Mouse (Mus musculus) lung, postnatal 14 days (tissue): ENCODE measurements around the gene Iqcb1.
"Not testable (repeated sequence)": the region's sequence is repeated elsewhere in the genome, so short reads cannot be mapped to it uniquely, and the experiment has no call there.

Experiments used
- DNase-seq: peaks from one replicate; pipeline ENCODE4 v3.0.0; 2021

Gene Iqcb1

DNA sequence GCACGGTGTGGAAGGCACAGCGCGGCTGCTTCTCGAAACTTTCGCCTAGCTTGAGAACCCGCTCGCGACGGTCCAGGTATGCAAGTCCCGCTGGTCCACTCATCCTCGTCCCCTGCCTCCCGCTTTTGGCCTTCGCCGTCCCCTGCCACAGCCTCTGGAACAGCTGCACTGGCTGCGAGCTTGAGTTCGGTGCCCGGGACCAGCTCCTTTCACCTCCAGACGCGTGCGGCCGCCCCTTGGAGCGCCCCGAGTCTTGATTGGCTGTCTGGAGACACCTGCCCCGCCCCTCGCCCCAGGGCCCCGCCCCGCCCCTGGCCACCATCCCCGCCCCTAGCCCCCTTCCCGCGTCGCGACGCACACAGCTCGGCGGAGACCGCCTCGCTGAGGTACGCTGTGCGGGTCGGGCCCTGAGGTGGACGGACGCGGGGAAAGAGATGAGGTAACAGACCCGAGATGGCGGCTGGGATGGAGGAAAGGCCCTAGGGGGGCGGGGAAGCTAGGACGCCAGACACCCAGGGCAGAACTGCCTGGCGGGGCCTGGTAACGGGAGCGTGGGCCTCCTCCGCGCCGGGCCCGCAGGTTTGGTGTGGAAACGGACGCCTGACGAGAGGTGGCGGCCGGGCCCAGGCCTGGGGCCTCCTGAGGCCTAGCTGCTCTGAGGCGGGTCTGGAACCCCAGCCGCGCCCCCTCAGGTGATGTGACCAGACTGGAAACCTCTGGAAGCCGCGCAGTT is at the start of gene Iqcb1:
Gene Iqcb1, plus strand, starts transcription at position 332 of the 733 bp plus-strand sequence.
- peak; percentile 83 for DNase-seq

DNA sequence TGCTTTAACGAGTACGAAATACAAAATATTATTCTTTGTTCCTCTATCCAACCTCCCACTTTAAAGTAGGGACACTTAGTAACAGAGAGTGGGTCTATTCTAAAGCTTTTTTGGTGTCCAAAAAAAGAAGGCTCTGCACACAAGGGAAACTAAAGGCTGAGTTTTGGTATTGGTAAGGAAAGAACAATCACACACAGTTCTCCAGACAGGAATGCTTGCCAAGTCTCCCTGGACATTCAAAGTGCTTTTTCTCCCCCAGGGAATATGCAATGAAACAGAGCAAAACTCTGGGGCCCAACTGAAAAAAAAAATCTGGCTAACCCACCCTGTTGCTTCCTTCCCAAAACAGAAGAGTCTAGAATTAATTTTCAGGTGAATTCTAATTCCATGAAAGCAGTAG is 44.0 kb upstream of the Iqcb1 start:
- no peak for DNase-seq

DNA sequence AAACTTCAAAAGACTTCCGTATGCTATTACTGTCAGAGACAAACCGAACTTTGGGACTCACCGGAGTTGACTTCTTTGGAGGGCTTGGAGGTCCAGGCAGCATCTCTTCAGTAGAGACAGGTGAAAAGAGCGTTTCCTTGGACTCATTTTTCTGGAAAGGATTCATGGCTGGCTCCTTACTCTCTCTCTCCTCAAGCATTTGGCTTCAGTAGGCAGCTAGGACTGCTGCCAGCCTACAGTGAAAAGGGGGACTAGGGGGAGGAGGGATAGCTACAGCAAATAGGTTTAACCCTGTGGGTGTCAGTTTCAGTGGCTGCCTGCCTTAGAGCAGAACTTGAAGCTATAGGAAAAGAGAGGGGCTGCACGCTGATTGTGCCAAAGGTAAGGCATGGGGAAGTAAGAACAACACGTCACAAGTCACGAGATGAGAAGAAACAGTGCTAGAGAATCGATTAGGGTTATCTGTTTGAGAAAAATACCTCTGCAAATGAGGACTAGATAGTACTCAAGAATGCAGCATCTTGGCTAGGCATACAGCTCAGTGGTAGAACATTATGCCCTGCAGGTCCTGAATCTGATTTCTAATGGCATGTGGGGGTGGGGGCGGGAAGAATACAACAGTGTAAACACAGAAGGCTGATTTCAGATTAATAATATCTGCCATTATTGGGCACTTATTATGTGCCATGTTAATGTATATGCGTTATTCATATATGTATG is 43.4 kb upstream of the Iqcb1 start, which contains the start of gene Slc15a2:
Gene Slc15a2, minus strand, starts transcription at position 369 of the 720 bp plus-strand sequence.
- DNase-seq: peak; percentile 19

DNA sequence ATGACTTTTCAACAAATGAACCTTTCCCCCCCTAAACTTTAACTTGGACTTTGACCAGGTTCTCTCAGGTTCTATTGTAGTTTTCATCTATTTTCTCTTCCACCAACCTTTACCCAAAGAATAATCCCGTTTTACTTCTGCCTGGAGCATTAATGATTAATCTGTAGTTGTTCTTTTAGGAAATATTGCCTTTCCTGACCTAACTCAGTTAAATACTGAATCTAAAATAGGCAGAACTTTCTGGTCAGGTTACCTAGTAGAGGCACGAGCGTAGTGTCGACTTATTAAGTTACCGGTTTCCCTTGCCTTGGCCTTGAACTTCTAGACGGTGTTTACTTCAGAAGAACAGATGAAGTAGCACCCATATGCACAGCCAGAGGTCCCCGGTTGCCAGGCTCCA is 41.7 kb upstream of the Iqcb1 start:
- DNase-seq: no peak

DNA sequence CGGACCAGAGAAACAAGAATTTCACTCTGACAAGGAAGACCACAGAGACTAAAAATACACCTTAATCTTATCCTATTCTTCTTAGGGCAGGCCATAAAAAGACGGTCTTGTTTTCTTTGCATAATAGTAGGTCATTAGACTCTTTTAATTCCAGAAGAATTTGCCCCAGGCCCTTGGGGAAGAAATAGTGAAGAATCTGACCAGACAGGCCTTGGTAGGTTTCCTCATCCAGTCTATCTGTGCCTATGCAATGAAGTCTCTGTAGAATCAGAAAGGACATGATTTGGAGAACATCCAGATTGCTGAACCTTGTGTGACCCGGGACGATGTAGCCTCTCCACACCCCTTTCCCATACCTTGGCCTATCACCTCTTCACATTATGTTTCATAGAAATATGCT is 38.0 kb upstream of the Iqcb1 start:
- no peak for DNase-seq

DNA sequence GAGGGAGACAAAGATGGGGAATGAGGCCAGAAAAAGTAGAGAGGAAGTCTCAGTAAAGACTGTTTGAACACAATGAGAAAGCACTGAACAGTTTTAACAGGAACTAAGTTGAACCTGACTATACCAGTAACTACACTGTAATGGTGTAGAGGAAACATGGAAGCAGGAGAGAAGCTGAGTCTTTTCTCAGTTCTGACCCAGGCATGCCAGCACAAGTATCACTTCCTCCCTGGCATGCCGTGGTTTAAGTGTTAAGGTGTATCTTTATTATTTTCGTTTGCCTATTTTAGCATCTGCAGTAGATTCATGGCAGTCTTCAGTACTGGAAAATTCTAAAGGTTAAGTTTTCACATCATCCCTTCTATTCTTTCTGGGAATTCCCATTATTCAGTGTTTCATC is 33.2 kb upstream of the Iqcb1 start:
- no peak for DNase-seq

DNA sequence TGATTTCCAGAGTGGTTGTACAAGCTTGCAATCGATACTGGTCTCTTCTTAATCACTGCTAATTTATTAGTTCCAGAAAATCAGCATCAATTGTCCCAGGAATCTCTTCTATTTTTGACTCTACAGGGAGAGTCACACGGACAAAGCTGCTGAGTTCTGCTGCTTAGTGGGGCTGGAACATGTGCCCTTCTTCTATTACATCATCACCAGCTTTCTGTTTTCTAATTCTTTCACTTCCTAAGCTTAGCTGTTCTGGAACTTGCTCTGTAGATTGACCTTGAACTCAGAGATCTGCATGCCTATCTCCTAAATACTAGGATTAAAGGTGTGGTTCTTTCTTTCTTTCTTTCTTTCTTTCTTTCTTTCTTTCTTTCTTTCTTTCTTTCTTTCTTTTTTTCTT is 29.9 kb upstream of the Iqcb1 start:
- DNase-seq: no peak

DNA sequence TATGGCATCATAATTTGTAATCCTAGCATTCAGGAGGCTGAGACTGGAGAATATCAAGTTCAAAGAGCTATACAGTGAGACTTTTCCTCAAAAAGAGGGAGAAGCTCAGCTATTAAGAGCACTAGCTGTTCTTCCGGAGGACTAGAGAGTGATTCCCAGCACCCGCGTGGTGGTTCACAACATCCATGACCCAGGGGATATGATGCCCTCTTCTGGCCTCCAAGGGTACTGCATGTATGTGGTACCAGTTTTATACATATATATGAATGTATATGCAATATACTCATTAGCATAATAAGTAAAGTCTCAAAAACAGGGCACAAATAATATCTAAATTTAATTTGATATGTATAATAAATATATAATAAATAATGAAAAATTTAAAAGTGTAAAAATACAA is 25.8 kb upstream of the Iqcb1 start:
- DNase-seq: no peak

DNA sequence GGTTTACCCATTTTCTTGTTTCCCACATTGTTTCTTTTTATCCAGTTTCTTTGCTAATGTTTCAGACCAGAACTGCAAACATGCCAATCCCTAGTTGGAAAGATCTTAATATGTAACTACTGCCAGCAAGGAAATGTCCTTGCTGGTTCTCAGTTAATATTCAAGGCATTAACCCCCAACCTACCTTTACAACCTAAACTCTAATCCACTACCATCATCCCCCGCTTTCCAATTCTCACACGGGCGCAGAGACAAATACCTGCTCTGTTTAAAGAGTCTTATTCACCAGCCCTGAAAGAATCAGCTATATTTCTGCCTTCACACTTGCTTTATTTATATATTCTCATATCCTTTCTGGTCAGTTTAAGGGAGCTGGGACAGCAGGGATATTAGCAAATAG is 19.6 kb upstream of the Iqcb1 start:
- DNase-seq: no peak

DNA sequence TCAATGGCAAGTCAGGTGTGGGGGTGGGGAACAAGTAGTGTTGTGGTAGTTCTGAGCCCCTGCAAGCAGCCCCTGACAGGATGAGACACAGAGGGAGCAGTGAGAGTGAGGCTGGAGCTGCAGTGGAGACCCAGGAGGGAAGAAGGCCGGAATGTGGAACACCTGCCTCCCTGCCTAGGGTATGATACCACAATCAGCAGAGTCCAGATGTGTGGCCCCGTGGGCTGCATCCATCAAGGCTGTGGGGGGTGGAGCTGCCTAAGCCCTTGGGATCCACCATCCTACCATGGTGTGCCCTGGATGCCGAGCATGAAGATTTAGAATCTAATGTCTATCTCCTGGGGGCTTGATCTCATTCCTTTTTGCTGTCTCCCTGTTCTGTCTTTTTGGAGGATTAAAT is 14.5 kb upstream of the Iqcb1 start:
- DNase-seq: no peak

DNA sequence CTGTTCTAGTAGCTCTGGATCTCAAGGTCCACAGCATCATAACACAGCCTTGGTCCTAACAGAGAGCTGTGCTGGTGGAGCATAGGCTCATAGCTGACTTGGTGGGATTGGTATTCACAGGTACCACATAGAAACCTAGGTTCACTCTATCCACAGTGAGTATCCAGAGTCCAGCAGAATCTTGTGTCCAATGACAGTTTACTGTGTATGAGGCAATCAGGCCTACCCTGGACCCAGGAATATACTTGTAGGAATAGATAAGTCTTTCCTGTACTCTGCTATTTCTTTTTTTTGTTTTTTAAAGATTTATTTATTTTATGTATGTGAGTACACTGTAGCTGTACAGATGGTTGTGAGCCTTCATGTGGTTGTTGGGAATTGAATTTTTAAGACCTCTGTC is 11.3 kb upstream of the Iqcb1 start:
- no peak for DNase-seq

DNA sequence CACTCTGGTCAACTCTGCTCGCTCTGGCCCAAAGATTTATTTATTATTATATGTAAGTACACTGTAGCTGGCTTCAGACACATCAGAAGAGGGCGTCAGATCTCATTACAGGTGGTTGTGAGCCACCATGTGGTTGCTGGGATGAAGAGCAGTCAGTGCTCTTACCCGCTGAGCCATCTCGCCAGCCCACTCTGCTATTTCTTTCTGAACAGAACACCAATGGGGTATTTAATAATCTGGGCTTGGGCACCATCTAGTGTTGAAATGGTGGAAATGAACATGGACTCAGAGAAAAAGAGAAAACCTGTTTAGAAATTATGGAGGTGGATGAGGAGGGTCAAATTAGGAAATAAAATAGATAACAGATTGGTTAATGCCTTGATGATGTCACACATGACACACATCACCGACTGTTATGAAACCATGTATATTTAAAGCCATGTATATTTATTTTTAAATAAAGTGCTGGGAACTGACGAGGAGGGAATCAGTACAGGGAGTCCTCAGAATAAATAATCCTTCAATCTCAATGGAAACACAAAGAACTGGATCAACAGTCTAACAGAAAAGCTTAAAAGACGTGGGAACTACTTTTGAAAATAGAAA is 10.8 kb upstream of the Iqcb1 start:
- peak; percentile 71 for DNase-seq

DNA sequence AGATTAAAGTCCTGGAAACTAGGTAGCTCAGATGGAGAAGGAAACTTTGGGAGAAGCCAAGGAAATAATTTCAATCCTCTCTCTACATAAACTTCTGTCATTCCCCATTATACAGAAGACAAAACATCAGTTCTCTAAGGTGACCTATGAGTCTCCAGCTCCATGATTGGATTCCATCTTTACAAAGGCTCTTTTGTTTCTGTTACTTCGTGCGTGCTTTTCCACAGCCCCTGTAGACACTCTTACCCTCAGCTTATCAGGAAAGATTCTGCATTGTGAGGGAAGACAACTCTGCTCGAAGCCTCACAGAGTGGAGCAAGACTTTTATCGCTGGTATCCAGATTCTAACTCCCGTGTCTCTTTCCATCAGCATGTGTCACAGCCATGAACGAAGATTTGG is 8.2 kb upstream of the Iqcb1 start:
- no peak for DNase-seq

DNA sequence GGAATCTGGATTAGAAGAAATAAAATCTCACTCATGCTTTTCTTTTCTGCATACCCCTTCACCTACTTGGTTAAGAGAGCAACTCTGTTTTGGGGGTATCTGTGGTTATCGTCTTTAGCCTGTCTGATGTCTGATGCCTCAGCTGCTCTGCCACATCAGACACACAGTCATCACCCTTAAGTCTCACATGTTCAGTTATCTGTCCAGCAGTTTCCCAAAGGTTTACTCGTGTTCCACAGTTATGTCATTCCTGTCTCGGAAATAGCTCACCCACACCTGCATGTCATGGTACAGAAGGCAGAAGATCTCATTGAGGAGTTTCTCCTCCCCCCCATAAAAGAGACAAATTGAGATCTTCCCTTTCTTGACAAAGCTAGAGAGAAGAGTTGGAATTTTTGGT is 7.4 kb upstream of the Iqcb1 start:
- DNase-seq: no peak

DNA sequence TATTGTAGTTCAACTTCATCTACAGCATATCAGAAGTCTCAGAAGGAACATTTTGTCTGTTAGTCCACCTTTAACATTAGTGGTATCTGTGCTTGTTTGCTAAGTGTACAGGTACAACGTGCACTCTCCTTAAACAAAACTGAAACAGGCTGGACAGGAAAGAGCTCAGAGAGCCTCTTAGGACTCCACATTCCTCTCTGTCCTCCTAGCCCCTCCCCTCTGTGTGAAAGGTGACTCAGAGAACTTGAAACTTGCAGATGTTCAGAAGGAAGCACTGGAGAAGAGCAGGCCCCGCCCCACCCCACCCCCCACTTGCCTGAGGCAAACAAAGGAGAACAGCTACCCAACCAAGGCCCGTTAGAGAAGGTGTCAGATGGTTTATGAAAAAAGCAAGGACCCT is 6.7 kb upstream of the Iqcb1 start:
- peak; percentile 9 for DNase-seq

DNA sequence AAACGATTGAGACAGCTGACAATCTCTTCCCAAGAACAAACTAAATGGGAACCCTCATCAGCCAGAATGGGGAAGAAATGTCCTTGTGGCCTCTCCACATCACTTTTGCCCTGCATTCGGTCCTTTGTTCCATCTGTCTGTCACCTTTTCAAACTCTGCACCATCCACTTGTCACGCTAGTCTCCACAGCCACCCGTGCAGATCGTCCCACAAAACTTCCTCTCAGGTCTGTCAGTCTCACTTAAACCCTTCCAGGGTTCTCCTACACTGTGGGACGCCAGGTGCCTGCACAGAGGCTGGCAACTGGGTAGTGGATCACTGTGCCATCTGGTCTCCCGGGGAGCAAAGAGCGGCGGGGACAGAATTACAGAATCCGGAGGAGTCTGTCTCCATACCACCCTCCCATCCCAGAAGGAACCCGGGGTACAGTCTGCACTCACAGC is 553 bp upstream of the Iqcb1 start:
- no peak for DNase-seq

DNA sequence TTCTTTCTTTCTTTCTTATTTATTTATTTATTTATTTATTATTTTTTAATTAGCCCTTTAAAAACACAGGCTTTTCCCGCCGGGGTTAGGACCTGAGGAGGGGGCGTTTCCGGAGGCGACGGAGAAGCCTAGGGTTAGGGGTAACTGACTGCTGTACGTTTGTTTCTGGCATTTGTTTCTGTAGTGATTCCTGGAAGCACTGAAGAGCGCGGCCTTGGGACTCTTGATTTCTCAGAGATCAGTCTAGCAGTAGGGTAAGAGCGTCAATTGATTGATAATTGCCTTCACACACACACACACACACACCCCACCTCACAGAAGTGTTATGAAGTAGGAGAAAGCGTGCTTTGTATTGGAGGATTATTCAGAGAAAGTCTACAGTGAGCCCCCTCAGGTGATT is 635 bp downstream of the Iqcb1 start:
- no peak for DNase-seq

DNA sequence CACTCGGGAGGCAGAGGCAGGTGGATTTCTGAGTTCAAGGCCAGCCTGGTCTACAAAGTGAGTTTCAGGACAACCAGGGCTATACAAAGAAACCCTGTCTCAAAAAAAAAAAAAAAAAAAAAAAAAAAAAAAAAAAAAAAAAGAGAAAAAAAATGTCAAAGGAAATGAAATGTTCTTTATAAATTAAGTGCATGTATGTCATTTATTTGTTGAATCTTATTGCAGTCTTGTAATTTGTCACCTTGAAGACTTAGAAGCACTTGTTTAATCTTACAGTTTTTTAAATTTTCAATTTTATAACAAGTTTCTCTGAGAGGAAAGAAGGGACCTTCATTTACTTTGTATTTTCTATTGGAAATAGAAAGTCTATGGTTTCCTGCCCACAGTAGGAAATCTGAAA is 18.7 kb downstream of the Iqcb1 start:
- not testable (repeated sequence) for DNase-seq

DNA sequence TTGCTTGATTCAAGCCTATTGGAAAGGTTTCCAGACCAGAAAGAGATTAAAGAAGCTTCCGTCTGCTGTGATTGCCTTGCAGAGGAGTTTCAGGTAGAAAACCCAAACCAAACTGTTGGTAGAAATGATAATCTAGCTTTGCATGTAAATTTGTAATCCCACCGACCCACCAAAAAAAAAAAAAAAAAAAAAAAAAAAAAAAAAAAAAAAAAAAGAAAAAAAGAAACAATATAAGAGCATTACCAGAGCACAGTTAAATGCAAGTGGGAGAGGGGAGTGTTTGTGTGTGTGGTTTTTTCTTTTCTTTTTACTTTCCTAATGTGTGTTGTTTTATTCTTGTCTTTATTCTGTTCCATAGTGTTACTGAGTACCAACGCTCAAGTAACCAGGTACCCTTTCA is 23.0 kb downstream of the Iqcb1 start:
- no peak for DNase-seq

DNA sequence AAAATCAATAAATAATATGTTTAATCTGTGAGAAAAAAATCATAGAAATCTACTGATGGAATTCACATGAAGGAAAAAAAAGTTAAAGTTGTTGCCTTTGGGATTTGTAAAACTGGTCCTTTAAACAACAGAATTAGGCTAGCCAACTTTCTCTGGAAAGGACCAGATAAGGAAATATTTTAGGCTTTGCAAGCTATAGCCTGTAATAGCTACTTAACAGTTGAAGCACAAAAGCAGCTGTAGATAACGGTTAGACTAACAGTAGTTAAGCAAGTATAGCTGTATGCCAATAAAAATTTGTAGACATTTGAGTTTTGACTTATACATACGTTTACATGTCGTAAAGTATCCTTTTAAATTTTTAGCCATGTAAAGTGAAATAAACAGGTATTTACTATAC is 35.4 kb downstream of the Iqcb1 start:
- DNase-seq: no peak

DNA sequence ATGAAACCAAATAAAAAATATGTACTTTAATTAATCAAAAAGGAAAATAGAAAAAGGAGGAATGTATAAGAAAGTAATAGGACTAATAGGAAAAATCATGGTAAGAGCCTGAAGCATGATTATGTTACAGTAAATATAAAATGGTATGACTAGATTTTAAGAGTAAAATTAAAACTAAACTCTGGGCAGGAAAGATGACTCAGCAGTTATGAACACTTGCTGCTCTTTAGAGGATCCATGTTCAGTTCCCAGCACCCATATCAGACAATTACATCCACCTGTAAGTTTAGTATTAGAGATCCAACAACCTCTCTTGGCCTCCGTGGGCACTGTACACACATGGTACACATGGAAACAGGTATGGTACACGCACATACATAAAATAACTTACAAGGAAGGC is 41.3 kb downstream of the Iqcb1 start:
- DNase-seq: no peak

DNA sequence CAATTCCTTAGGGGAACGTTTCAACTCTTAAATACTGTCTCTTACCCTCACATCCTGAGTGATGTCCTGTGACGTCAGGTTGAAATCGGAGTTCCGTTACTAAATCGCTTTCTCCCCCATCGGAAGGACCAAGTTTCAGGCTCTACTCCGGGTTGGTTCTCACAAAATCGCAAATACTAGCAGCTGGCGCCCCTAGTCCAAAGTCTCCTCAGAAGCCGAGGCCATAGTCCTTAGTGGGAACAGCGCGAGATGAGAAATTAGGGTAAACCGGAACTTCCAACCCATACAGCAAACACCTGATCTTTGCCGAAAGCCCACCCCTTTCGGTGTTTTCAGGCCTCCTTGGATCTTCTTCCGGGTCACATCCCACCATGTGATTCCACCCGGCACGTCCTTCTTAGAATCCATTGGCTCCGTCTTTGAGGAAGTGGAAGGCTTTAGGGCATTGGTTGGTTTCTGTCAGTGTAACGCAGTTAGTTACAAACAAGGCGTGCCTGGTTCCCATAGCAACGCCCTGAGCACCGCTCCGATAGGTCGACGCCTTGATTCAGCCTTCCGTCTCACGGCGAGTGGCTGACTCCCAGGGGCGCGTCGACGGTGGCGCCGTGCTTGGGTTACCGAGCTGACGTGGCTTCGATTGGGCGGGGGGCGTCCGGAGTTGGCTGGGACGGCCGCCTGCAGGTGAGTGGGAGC is 46.5 kb downstream of the Iqcb1 start, which contains the start of the genes Eaf2 and Golgb1:
Gene Eaf2, minus strand, starts transcription at position 421 of the 693 bp plus-strand sequence.
Gene Golgb1, plus strand, starts transcription at position 558 of the 693 bp plus-strand sequence.
- DNase-seq: peak; percentile 97

DNA sequence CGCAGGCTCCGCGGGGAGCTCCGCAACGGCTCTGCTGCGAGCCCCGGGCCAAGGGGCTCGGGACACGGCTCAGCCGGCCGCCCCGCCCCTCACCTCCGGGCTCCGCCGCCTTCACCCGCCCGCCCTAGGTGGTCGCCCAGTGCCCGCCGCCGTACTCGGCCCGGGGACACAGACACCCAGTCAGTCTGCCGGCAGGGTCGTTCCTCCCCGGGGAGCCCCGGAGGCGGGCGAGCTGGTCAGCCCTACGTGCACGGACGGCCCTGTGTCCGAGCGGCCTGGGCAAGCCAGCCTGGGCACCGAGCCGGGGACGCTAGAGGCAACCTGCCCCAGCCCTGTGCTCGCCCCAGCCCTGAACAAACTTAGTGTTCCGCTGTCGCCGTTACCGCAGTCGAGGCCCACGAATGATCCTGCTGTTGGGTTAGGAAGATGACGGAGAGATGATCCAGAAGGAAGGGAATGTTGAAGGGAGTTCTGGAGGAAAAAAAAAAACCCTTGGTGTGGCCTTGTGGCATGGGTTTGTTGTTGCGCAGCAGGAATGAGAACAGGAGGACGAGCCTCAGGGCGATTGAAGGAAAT is 47.2 kb downstream of the Iqcb1 start:
- no peak for DNase-seq
